Mouse (Mus musculus) ovary, adult 10 weeks (tissue): Measurements from ENCODE around the gene Gm5134. TPM values are rescaled to one million over a fixed set of nuclear protein-coding genes. Genes with fewer than 3 reads are reported as not detected.

Experiments
- polyA plus RNA-seq: library from polyadenylated mRNA; stranded (reverse); fragments of 350-450 nt; fragmentation: Illumina TruSeq; extraction: RNeasy Lipid Tissue Mini Kit (QIAGEN cat#74804); gene quantifications from one replicate; pipeline ENCODE4 v1.2.3, GENCODE M21; 2014

The Gm5134 gene
- 0.26 TPM for polyA plus RNA-seq

GRCm38 (mm10) chr10:75954381-75954811, at the start of gene Gm5134:
TSS of gene Gm5134 (plus strand) at chr10:75954514.

GRCm38 (mm10) chr10:75921026-75921725, 33.1 kb upstream of the Gm5134 start, which contains the start of gene Smarcb1:
TSS of gene Smarcb1 (minus strand) at chr10:75921617.

GRCm38 (mm10) chr10:75932891-75933290, 21.4 kb upstream of the Gm5134 start, which contains the start of gene Chchd10:
TSS of gene Chchd10 (plus strand) at chr10:75933130.

GRCm38 (mm10) chr10:75935680-75936541, 18.4 kb upstream of the Gm5134 start, which contains the start of gene Mmp11:
TSS of gene Mmp11 (minus strand) at chr10:75936496.

GRCm38 (mm10) chr10:75940520-75940919, 13.8 kb upstream of the Gm5134 start, which contains the start of gene Gm867:
TSS of gene Gm867 (minus strand) at chr10:75940672.

GRCm38 (mm10) chr10:75942736-75943477, 11.4 kb upstream of the Gm5134 start, which contains the start of gene Vpreb3:
TSS of gene Vpreb3 (plus strand) at chr10:75943057.

GRCm38 (mm10) chr10:76032402-76033118, 78.2 kb downstream of the Gm5134 start, which contains the start of gene Zfp280b:
TSS of gene Zfp280b (plus strand) at chr10:76032650.

Other genes starting within 250 kb of the Gm5134 start
- 7.4 TPM for gene Cabin1, start 190.2 kb upstream of the Gm5134 start, polyA plus RNA-seq
- gene Ddt, start 181.1 kb upstream of the Gm5134 start, polyA plus RNA-seq, result 0.88 TPM
- not detected for gene Gm20441, start 173.6 kb upstream of the Gm5134 start, polyA plus RNA-seq
- 6.0 TPM for gene Gstt3, start 173.1 kb upstream of the Gm5134 start, polyA plus RNA-seq
- 3.3 TPM for gene Gstt1, start 155.9 kb upstream of the Gm5134 start, polyA plus RNA-seq
- gene Gstt4, start 132.0 kb upstream of the Gm5134 start, polyA plus RNA-seq, result not detected
- 2.9 TPM for gene Gstt2, start 117.1 kb upstream of the Gm5134 start, polyA plus RNA-seq
- gene Mif, start 94.3 kb upstream of the Gm5134 start, polyA plus RNA-seq, result not detected
- not detected for gene Derl3, start 61.1 kb upstream of the Gm5134 start, polyA plus RNA-seq
- gene Smarcb1, start 32.9 kb upstream of the Gm5134 start, polyA plus RNA-seq, result 27.4 TPM
- gene Chchd10, start 21.4 kb upstream of the Gm5134 start, polyA plus RNA-seq, result 19.5 TPM
- gene Mmp11, start 18.0 kb upstream of the Gm5134 start, polyA plus RNA-seq, result 19.8 TPM
- gene Gm867, start 13.8 kb upstream of the Gm5134 start, polyA plus RNA-seq, result 1.8 TPM
- gene Vpreb3, start 11.5 kb upstream of the Gm5134 start, polyA plus RNA-seq, result 3.6 TPM
- 39.1 TPM for gene Zfp280b, start 78.1 kb downstream of the Gm5134 start, polyA plus RNA-seq
- gene Slc5a4b, start 156.4 kb downstream of the Gm5134 start, polyA plus RNA-seq, result 1.8 TPM
- not detected for gene Slc5a4a, start 192.9 kb downstream of the Gm5134 start, polyA plus RNA-seq